Mouse (Mus musculus) cortical plate, adult 2 months (tissue): ENCODE data around the gene Usp31. TPM values are rescaled to one million over a fixed set of nuclear protein-coding genes. Genes with fewer than 3 reads are reported as not detected.

Source experiments
- H3K27ac ChIP-seq: fragments of 200-500 bp; 2 replicates; pipeline ENCODE4 v1.5.1; 2012; ENCODE audit warnings: low read length, control low read depth, inconsistent platforms; ENCODE audit not compliant: insufficient read depth
- H3K4me1 ChIP-seq: fragments of 200-500 bp; 2 replicates; pipeline ENCODE4 v1.6.1; 2011; ENCODE audit warnings: low read length; ENCODE audit not compliant: control insufficient read depth, insufficient read depth
- H3K4me3 ChIP-seq: fragments of 200-500 bp; 2 replicates; pipeline ENCODE4 v1.5.1; 2011; ENCODE audit warnings: mild to moderate bottlenecking, low read length, control low read depth; ENCODE audit not compliant: insufficient read depth
- CTCF ChIP-seq: fragments of 200-500 bp; IDR thresholded peaks from 2 replicates; pipeline ENCODE4 v1.5.1; 2011; ENCODE audit warnings: mild to moderate bottlenecking, control low read depth, low read length; ENCODE audit not compliant: insufficient read depth; ENCODE audit errors: extremely low read depth
- POLR2A ChIP-seq: fragments of 200-500 bp; IDR thresholded peaks from 2 replicates; pipeline ENCODE4 v1.6.1; 2011; ENCODE audit warnings: mild to moderate bottlenecking, low read length, control low read depth; ENCODE audit not compliant: insufficient read depth; ENCODE audit errors: extremely low read depth
- polyA plus RNA-seq: library from polyadenylated mRNA; depleted of rRNA; stranded (reverse); fragments of >200 nt; gene quantifications from 2 replicates; pipeline ENCODE4 v1.2.3, GENCODE M21; 2012; rRNA removed

The Usp31 gene
- 26.1 and 29.1 TPM in 2 replicates for polyA plus RNA-seq

- H3K27ac ChIP-seq = peak within 1 kb of the TSS; percentile 35; the same call in 1 of the 2 replicates
- peaks cover 12% of the 10 kb centered on the region for H3K4me1 ChIP-seq
- peak; percentile 32; the same call in 1 of the 2 replicates for TF ChIP-seq POLR2A
- no peak for TF ChIP-seq CTCF
- peak within 1 kb of the TSS; percentile 56 for H3K4me3 ChIP-seq
Observed at GRCm38 (mm10) chr7:121707073-121707667, at the start of gene Usp31. Gene Usp31 (minus strand): TSS chr7:121707253.

- Histone ChIP-seq H3K27ac (no peak overlapping the region), H3K4me1 (no peaks in the 10 kb centered on the region)
- TF ChIP-seq CTCF = no peak
- no peak for TF ChIP-seq POLR2A
Observed at GRCm38 (mm10) chr7:121754748-121755147, 47.7 kb upstream of the Usp31 start.

GRCm38 (mm10) chr7:121750244-121750643 lies 43.2 kb upstream of the Usp31 start:
- no peak overlapping the region for H3K27ac ChIP-seq
- no peaks in the 10 kb centered on the region for H3K4me1 ChIP-seq
- TF ChIP-seq POLR2A = no peak
- TF ChIP-seq CTCF = no peak
- no peak overlapping the region for H3K4me3 ChIP-seq

More at GRCm38 (mm10) chr7:121754748-121755147, 47.7 kb upstream of the Usp31 start:
- no peak overlapping the region for H3K4me3 ChIP-seq

- Histone ChIP-seq H3K4me1 (no peaks in the 10 kb centered on the region), H3K27ac (no peak overlapping the region), H3K4me3 (no peak overlapping the region)
- no peak for TF ChIP-seq POLR2A
- TF ChIP-seq CTCF = no peak
Observed at GRCm38 (mm10) chr7:121737511-121738415, 30.7 kb upstream of the Usp31 start.

GRCm38 (mm10) chr7:121734171-121734831 lies 27.2 kb upstream of the Usp31 start, which contains the start of gene Scnn1g:
Gene Scnn1g (plus strand): TSS chr7:121734479.
- no peak within 1 kb of the TSS for H3K27ac ChIP-seq
- peak within 1 kb of the TSS; percentile 29 for H3K4me3 ChIP-seq
- TF ChIP-seq CTCF = peak; percentile 91
- no peak for TF ChIP-seq POLR2A
- H3K4me1 ChIP-seq = no peaks in the 10 kb centered on the region

- H3K4me3 ChIP-seq = no peak overlapping the region
- no peak overlapping the region for H3K27ac ChIP-seq
- no peak for TF ChIP-seq POLR2A
- no peak for TF ChIP-seq CTCF
Observed at GRCm38 (mm10) chr7:121730225-121730624, 23.2 kb upstream of the Usp31 start.

GRCm38 (mm10) chr7:121717031-121717430 lies 10.0 kb upstream of the Usp31 start:
- Histone ChIP-seq H3K4me1 (no peaks in the 10 kb centered on the region; the same call in 1 of the 2 replicates), H3K27ac (no peak overlapping the region), H3K4me3 (no peak overlapping the region)
- no peak for TF ChIP-seq POLR2A
- TF ChIP-seq CTCF = no peak

More at GRCm38 (mm10) chr7:121730225-121730624, 23.2 kb upstream of the Usp31 start:
- H3K4me1 ChIP-seq = no peaks in the 10 kb centered on the region

- H3K4me1 ChIP-seq = no peaks in the 10 kb centered on the region; the same call in 1 of the 2 replicates
- no peak overlapping the region for H3K4me3 ChIP-seq
- no peak overlapping the region for H3K27ac ChIP-seq
- TF ChIP-seq CTCF = no peak
- no peak for TF ChIP-seq POLR2A
Observed at GRCm38 (mm10) chr7:121711171-121711570, 4.1 kb upstream of the Usp31 start.

GRCm38 (mm10) chr7:121706411-121707072 lies 511 bp downstream of the Usp31 start:
- Histone ChIP-seq H3K4me3 (peak overlapping the region; percentile 56), H3K27ac (no peak overlapping the region; the same call in 1 of the 2 replicates), H3K4me1 (peaks cover 12% of the 10 kb centered on the region)
- no peak for TF ChIP-seq POLR2A
- no peak for TF ChIP-seq CTCF
